Mouse (Mus musculus): Measurements from ENCODE around the gene Neurod2. TPM values are rescaled to one million over a fixed set of nuclear protein-coding genes. Genes with fewer than 3 reads are reported as not detected.

Neurod2 gene
- polyA plus RNA-seq, 1 experiment from 2014 or later: 0.10 TPM

- no peak for ATAC-seq (replicated peaks; ENCODE audit: low FRiP score)
- H3K4me2 ChIP-seq: no peak overlapping the region
- peaks cover 99% of the 10 kb centered on the region for H3K27me3 ChIP-seq (replicated peaks; ENCODE audit: control insufficient read depth, insufficient read depth, low read length)
- H3K9me3 ChIP-seq (ENCODE audit: control insufficient read depth, low read length): no peaks in the 10 kb centered on the region
- 9% methylated on average over 14 of the region's 14 CpGs for WGBS
- no peak for DNase-seq (ENCODE audit: low spot score)
- peaks cover 4% of the 10 kb centered on the region; the same call in 1 of the 2 replicates for H3K4me1 ChIP-seq (replicated peaks; ENCODE audit: control insufficient read depth, insufficient read depth, low read length)
- no peaks in the 10 kb centered on the region for H3K36me3 ChIP-seq (ENCODE audit: control insufficient read depth, insufficient read depth, low read length)
- no peak overlapping the region for H3K4me3 ChIP-seq (ENCODE audit: low read depth, low read length)
- H3K27ac ChIP-seq (ENCODE audit: low read depth, low read length): no peak overlapping the region
- no peak overlapping the region for H3K9ac ChIP-seq (ENCODE audit: low read depth, low read length)
Measured at GRCm38 (mm10) chr11:98325191-98325820, 4.1 kb downstream of the Neurod2 start.

DNA sequence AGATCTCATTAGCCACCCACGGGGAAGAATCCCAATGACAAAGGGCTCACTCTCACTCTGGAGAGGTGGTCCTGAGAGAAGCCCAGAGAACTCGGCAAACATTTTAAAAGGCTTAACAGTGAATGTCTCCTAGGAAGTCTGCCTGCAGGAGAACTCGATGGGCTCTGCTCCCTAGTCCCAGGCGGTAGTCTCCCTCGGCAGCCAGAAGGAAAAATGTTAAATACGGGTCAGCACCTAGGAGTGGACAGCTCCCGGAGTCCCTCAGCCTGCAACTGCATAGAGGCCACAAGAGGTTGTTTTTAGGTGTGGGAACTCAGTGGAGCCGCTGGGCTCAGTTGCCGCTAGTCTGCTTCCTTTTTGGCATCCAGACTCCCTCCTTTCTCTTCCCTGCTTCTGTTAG, 5.5 kb downstream of the Neurod2 start:
- H3K4me3 ChIP-seq (ENCODE audit: low read depth, low read length): no peak overlapping the region
- H3K9ac ChIP-seq (ENCODE audit: low read depth, low read length): no peak overlapping the region
- no peaks in the 10 kb centered on the region for H3K9me3 ChIP-seq (ENCODE audit: control insufficient read depth, low read length)
- H3K4me1 ChIP-seq (replicated peaks; ENCODE audit: control insufficient read depth, insufficient read depth, low read length): peaks cover 4% of the 10 kb centered on the region; the same call in 1 of the 2 replicates
- no peaks in the 10 kb centered on the region for H3K36me3 ChIP-seq (ENCODE audit: control insufficient read depth, insufficient read depth, low read length)
- ATAC-seq (replicated peaks; ENCODE audit: low FRiP score) (no peak), DNase-seq (ENCODE audit: low spot score) (no peak)
- 5% methylated on average over 9 of the region's 9 CpGs for WGBS
- no peak overlapping the region for H3K4me2 ChIP-seq
- H3K27ac ChIP-seq (ENCODE audit: low read depth, low read length): no peak overlapping the region
- H3K27me3 ChIP-seq (replicated peaks; ENCODE audit: control insufficient read depth, insufficient read depth, low read length): peaks cover 99% of the 10 kb centered on the region

GRCm38 (mm10) chr11:98323136-98323866, 6.1 kb downstream of the Neurod2 start:
- no peak overlapping the region for H3K27ac ChIP-seq (ENCODE audit: low read depth, low read length)

DNA sequence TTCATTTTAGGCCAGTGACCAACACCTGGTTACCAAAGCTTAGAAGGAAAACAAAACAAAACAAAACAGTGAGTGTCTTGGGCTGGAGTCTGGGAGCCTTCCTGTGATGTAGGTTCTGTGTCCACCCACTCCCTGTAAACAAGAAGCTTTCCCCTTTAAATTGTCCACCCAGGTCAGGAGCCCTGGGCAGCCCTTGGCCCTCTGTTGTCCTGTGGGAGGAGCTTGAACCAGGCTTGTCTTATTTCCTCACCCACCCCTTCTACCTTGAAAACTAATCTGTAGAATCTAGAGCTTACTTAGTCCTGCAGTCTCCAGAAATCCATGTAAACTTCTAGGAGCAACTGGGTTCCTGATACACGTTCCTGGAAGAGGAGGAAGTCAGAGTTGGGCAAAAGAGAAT, 7.3 kb downstream of the Neurod2 start:
- Histone ChIP-seq H3K9me3 (ENCODE audit: control insufficient read depth, low read length) (no peaks in the 10 kb centered on the region), H3K27ac (ENCODE audit: low read depth, low read length) (no peak overlapping the region), H3K9ac (ENCODE audit: low read depth, low read length) (no peak overlapping the region), H3K4me1 (replicated peaks; ENCODE audit: control insufficient read depth, insufficient read depth, low read length) (no peaks in the 10 kb centered on the region; the same call in 1 of the 2 replicates), H3K27me3 (replicated peaks; ENCODE audit: control insufficient read depth, insufficient read depth, low read length) (peaks cover 99% of the 10 kb centered on the region), H3K4me3 (ENCODE audit: low read depth, low read length) (no peak overlapping the region), H3K36me3 (ENCODE audit: control insufficient read depth, insufficient read depth, low read length) (no peaks in the 10 kb centered on the region), H3K4me2 (no peak overlapping the region)
- no peak for ATAC-seq (replicated peaks; ENCODE audit: low FRiP score)
- no peak for DNase-seq (ENCODE audit: low spot score)
- 0% methylated on average over 1 of the region's 1 CpGs for WGBS

More at GRCm38 (mm10) chr11:98323136-98323866, 6.1 kb downstream of the Neurod2 start:
- Histone ChIP-seq H3K36me3 (ENCODE audit: control insufficient read depth, insufficient read depth, low read length) (no peaks in the 10 kb centered on the region), H3K4me3 (ENCODE audit: low read depth, low read length) (no peak overlapping the region), H3K4me1 (replicated peaks; ENCODE audit: control insufficient read depth, insufficient read depth, low read length) (peaks cover 4% of the 10 kb centered on the region; the same call in 1 of the 2 replicates), H3K9ac (ENCODE audit: low read depth, low read length) (no peak overlapping the region), H3K9me3 (ENCODE audit: control insufficient read depth, low read length) (no peaks in the 10 kb centered on the region), H3K4me2 (no peak overlapping the region), H3K27me3 (replicated peaks; ENCODE audit: control insufficient read depth, insufficient read depth, low read length) (peaks cover 99% of the 10 kb centered on the region)
- whole genome bisulfite sequencing: 4% methylated on average over 10 of the region's 10 CpGs
- ATAC-seq (replicated peaks; ENCODE audit: low FRiP score) (no peak), DNase-seq (ENCODE audit: low spot score) (no peak)

DNA sequence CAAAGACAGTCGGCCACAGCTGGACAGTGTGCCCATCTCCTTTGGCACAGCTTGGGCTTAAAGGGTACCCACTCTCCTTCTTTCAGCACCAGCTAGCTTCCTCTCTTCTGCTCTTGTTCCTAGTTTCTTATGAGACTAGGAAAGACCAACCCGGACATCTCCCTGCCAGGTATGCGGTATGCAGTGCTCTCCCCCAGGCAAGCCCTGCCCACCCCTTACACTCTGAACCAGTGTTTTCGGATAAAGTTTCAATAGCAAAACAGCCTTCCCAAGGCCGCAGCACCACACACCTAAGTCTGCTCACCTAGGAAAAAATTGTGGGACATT, 7.8 kb downstream of the Neurod2 start:
- Histone ChIP-seq H3K27me3 (replicated peaks; ENCODE audit: control insufficient read depth, insufficient read depth, low read length) (peaks cover 99% of the 10 kb centered on the region), H3K9me3 (ENCODE audit: control insufficient read depth, low read length) (no peaks in the 10 kb centered on the region), H3K4me3 (ENCODE audit: low read depth, low read length) (no peak overlapping the region), H3K27ac (ENCODE audit: low read depth, low read length) (no peak overlapping the region), H3K4me2 (no peak overlapping the region), H3K9ac (ENCODE audit: low read depth, low read length) (no peak overlapping the region), H3K36me3 (ENCODE audit: control insufficient read depth, insufficient read depth, low read length) (no peaks in the 10 kb centered on the region), H3K4me1 (replicated peaks; ENCODE audit: control insufficient read depth, insufficient read depth, low read length) (no peaks in the 10 kb centered on the region)
- 6% methylated on average over 5 of the region's 5 CpGs for WGBS
- no peak for DNase-seq (ENCODE audit: low spot score)
- ATAC-seq (replicated peaks; ENCODE audit: low FRiP score): no peak

DNA sequence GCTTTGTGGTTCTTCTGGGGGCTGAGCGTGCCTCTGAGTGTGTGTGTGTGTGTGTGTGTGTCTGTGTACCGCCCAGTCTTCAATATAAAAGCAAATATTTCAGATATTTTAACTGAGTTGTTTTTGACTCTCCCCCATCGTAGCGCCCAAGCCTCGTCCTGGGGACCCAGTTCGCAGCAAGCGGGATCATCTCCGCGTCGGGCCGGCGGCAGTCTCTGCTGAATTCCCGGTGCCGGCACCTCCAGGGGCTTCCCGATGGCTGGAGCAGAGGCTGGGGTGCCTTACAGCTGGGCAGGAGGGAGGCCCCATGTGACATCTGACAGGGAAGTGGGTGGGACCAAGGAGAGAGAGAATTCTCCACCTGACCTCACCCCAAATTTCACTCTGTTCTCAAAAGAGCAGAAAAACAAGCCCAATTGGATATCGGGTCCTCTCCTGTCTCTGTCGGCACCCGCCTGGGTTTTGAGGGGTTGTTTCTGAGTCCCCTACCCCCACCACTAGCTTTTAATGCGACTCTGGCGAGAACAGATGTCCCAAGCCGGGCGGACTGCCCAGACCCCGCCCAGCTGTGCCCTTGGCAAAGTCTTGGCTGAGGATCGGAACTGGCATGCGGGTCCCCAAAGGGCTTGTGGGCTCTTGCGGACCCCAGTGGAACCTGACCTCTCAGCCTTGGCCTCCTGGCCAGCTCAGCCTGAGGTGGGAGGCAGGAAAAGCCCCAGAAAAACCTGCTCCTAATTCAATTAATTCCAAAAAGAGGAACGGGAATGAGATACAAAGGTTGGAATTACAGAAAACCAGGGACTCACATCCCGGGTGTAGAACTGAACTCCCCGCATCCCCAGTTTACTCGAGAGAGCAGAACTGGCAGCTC, 8.4 kb downstream of the Neurod2 start:
- ATAC-seq (replicated peaks; ENCODE audit: low FRiP score): no peak
- Histone ChIP-seq H3K27me3 (replicated peaks; ENCODE audit: control insufficient read depth, insufficient read depth, low read length) (peaks cover 99% of the 10 kb centered on the region), H3K9me3 (ENCODE audit: control insufficient read depth, low read length) (no peaks in the 10 kb centered on the region), H3K4me1 (replicated peaks; ENCODE audit: control insufficient read depth, insufficient read depth, low read length) (no peaks in the 10 kb centered on the region), H3K9ac (ENCODE audit: low read depth, low read length) (no peak overlapping the region), H3K4me3 (ENCODE audit: low read depth, low read length) (no peak overlapping the region), H3K27ac (ENCODE audit: low read depth, low read length) (no peak overlapping the region), H3K36me3 (ENCODE audit: control insufficient read depth, insufficient read depth, low read length) (no peaks in the 10 kb centered on the region), H3K4me2 (no peak overlapping the region)
- DNase-seq (ENCODE audit: low spot score): no peak
- 4% methylated on average over 30 of the region's 30 CpGs for WGBS

- H3K9ac ChIP-seq (ENCODE audit: low read depth, low read length): no peak overlapping the region
- WGBS: 19% methylated on average over 12 of the region's 12 CpGs
- ATAC-seq (replicated peaks; ENCODE audit: low FRiP score) (no peak), DNase-seq (ENCODE audit: low spot score) (no peak)
- no peak overlapping the region for H3K4me3 ChIP-seq (ENCODE audit: low read depth, low read length)
- no peak overlapping the region for H3K27ac ChIP-seq (ENCODE audit: low read depth, low read length)
- peaks cover 99% of the 10 kb centered on the region for H3K27me3 ChIP-seq (replicated peaks; ENCODE audit: control insufficient read depth, insufficient read depth, low read length)
- H3K4me2 ChIP-seq: no peak overlapping the region
- H3K36me3 ChIP-seq (ENCODE audit: control insufficient read depth, insufficient read depth, low read length): no peaks in the 10 kb centered on the region
- H3K4me1 ChIP-seq (replicated peaks; ENCODE audit: control insufficient read depth, insufficient read depth, low read length): no peaks in the 10 kb centered on the region
- no peaks in the 10 kb centered on the region for H3K9me3 ChIP-seq (ENCODE audit: control insufficient read depth, low read length)
Measured at GRCm38 (mm10) chr11:98320381-98320780, 9.1 kb downstream of the Neurod2 start.

DNA sequence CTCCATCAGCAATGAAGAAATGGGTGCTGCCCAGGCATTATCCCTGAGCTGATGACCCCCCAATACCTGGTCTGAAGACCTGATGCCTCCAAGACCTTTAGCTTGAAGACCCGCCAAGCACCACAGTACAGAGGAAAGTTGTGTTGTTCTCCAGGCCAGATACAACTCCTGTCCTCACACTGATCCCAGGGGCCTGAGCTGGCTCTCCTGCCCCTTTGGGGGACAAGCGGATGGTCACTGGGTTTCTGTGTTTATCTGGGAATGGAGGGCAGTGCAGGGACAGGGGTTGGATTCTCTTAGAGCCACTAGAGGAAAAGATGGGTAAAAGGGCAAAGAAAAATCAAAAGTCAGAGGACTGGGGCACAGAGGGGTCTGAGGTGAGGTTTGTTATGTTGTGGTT, 9.5 kb downstream of the Neurod2 start:
- H3K27ac ChIP-seq (ENCODE audit: low read depth, low read length): no peak overlapping the region
- H3K9ac ChIP-seq (ENCODE audit: low read depth, low read length): no peak overlapping the region
- H3K4me2 ChIP-seq: no peak overlapping the region
- WGBS: 16% methylated on average over 2 of the region's 2 CpGs
- H3K36me3 ChIP-seq (ENCODE audit: control insufficient read depth, insufficient read depth, low read length): no peaks in the 10 kb centered on the region
- ATAC-seq (replicated peaks; ENCODE audit: low FRiP score) (no peak), DNase-seq (ENCODE audit: low spot score) (no peak)
- H3K27me3 ChIP-seq (replicated peaks; ENCODE audit: control insufficient read depth, insufficient read depth, low read length): peaks cover 99% of the 10 kb centered on the region
- no peaks in the 10 kb centered on the region for H3K9me3 ChIP-seq (ENCODE audit: control insufficient read depth, low read length)
- no peaks in the 10 kb centered on the region for H3K4me1 ChIP-seq (replicated peaks; ENCODE audit: control insufficient read depth, insufficient read depth, low read length)
- H3K4me3 ChIP-seq (ENCODE audit: low read depth, low read length): no peak overlapping the region
